10 mouse cellular contexts compared by ENCODE assay signal in genomic region chr8:111788085-111788484, GRCm38 (mm10). TPM values are rescaled to one million over a fixed set of nuclear protein-coding genes. Genes with fewer than 3 reads are reported as not detected.
DNase-seq lines count a peak whose midpoint lies in the region; ATAC-seq lines count a peak whose summit lies in the region.
"Had no signal": no experiment of that assay in that cellular context is flagged by ENCODE, and none has a peak within 500 bp of the region (broad histone marks: within the 10 kb centered on the region; RNA-seq: fewer than 3 reads in every experiment).

No protein-coding gene starts in this region.

- no peaks in the 10 kb centered on the region for H3K9me3 ChIP-seq in heart, embryonic 12.5 days (replicated peaks)
- no peaks in the 10 kb centered on the region for H3K9me3 ChIP-seq in hindbrain, embryonic 11.5 days (ENCODE audit: control insufficient read depth, low read length)
- no peaks in the 10 kb centered on the region for H3K9me3 ChIP-seq in midbrain, embryonic 15.5 days

- no peak overlapping the region for H3K4me3 ChIP-seq in heart, embryonic 12.5 days
- no peak overlapping the region for H3K4me3 ChIP-seq in hindbrain, embryonic 11.5 days (ENCODE audit: low read depth, low read length)
- no peak overlapping the region for H3K4me3 ChIP-seq in midbrain, embryonic 15.5 days

- no peaks in the 10 kb centered on the region for H3K27me3 ChIP-seq in heart, embryonic 12.5 days (replicated peaks)
- no peaks in the 10 kb centered on the region for H3K27me3 ChIP-seq in hindbrain, embryonic 11.5 days (ENCODE audit: control insufficient read depth, insufficient read depth, low read length)
- H3K27me3 ChIP-seq in midbrain, embryonic 15.5 days (replicated peaks), result no peaks in the 10 kb centered on the region

- peak overlapping the region; percentile 32; the same call in 1 of the 2 replicates for H3K27ac ChIP-seq in heart, embryonic 12.5 days (ENCODE audit: poor library complexity, severe bottlenecking)
- peak overlapping the region; percentile 71 for H3K27ac ChIP-seq in hindbrain, embryonic 11.5 days (ENCODE audit: low read depth, low read length)
- peak overlapping the region; percentile 75 for H3K27ac ChIP-seq in midbrain, embryonic 15.5 days

- peaks cover 43% of the 10 kb centered on the region for H3K4me1 ChIP-seq in heart, embryonic 12.5 days (replicated peaks)
- H3K4me1 ChIP-seq in hindbrain, embryonic 11.5 days (replicated peaks; ENCODE audit: control insufficient read depth, insufficient read depth, low read length), result peaks cover 11% of the 10 kb centered on the region
- peaks cover 38% of the 10 kb centered on the region for H3K4me1 ChIP-seq in midbrain, embryonic 15.5 days

- H3K36me3 ChIP-seq in heart, embryonic 12.5 days, result 0 out of 2 replicates have a peak, but pooled peaks cover 8% of the 10 kb centered on the region
- H3K36me3 ChIP-seq in hindbrain, embryonic 11.5 days (ENCODE audit: control insufficient read depth, insufficient read depth, low read length), result no peaks in the 10 kb centered on the region
- H3K36me3 ChIP-seq in midbrain, embryonic 15.5 days (replicated peaks), result no peaks in the 10 kb centered on the region

- DNase-seq in heart, adult 8-10 months (ENCODE audit: low spot score), result no peak
- DNase-seq in R1 (ENCODE audit: low read depth, low spot score), result peak; percentile 60
- no peak for DNase-seq in hindbrain, embryonic 11.5 days (ENCODE audit: low spot score)
- no peak for DNase-seq in thymus, adult 18-20 months
- no peak for DNase-seq in embryo, embryonic 9.5 days (ENCODE audit: extremely low spot score)
- DNase-seq: kidney, postnatal 14 days had no signal

- peak overlapping the region; percentile 26; the same call in 1 of the 2 replicates for H3K9ac ChIP-seq in heart, embryonic 12.5 days
- 0 out of 2 replicates have a peak overlapping the region, but pooled peaks have one; percentile 11 for H3K9ac ChIP-seq in hindbrain, embryonic 11.5 days (ENCODE audit: low read depth, low read length)
- H3K9ac ChIP-seq in midbrain, embryonic 15.5 days, result no peak overlapping the region

- no peak for ATAC-seq in heart, embryonic 12.5 days (ENCODE audit: insufficient number of reproducible peaks, low FRiP score)
- ATAC-seq in hindbrain, embryonic 11.5 days (ENCODE audit: low FRiP score), result no peak
- ATAC-seq in midbrain, embryonic 15.5 days (replicated peaks), result no peak
- no peak for ATAC-seq in erythroblast, adult 5-6 weeks (replicated peaks; ENCODE audit: low FRiP score, poor library complexity, severe bottlenecking)

- 47% methylated on average over 5 of the region's 5 CpGs for WGBS in heart, embryonic 12.5 days
- 75% methylated on average over 5 of the region's 5 CpGs for WGBS in hindbrain, embryonic 11.5 days
- 44% methylated on average over 5 of the region's 5 CpGs for WGBS in midbrain, embryonic 15.5 days

- H3K4me2 ChIP-seq in heart, embryonic 12.5 days, result no peak overlapping the region; the same call in 1 of the 2 replicates
- no peak overlapping the region for H3K4me2 ChIP-seq in hindbrain, embryonic 11.5 days (replicated peaks; ENCODE audit: low read depth, low read length)
- H3K4me2 ChIP-seq in midbrain, embryonic 15.5 days, result no peak overlapping the region

RNA-seq across cellular contexts. Expression of gene Bcar1, which starts 44.5 kb away (rescaled TPM):
- polyA plus RNA-seq in heart, embryonic 12.5 days (2016; fragmentation: Nextera tagmentation; extraction: Ambion mirVana), result 46.4 and 47.2 TPM in 2 replicates
- total RNA-seq in heart, adult 8-10 months (2022), result 10 to 100 TPM; 18.5 to 21.8 (median 19.5) TPM
- polyA plus RNA-seq in hindbrain, embryonic 11.5 days (2014; fragmentation: Nextera tagmentation; extraction: Ambion mirVana), result 43.3 and 47.3 TPM in 2 replicates
- 51.9 and 55.8 TPM in 2 replicates for polyA plus RNA-seq in midbrain, embryonic 15.5 days (2015; fragmentation: Nextera tagmentation; extraction: Ambion mirVana)
- not detected in 2 replicates for total RNA-seq in erythroblast, adult 5-6 weeks (2015; ENCODE audit: low replicate concordance)
- not detected in 2 replicates for total RNA-seq in erythroblast, adult 5-6 weeks (2017; ENCODE audit: low replicate concordance)
- total RNA-seq: megakaryocyte, adult 5-6 weeks had no signal
